Mouse (Mus musculus) liver, embryonic 14.5 days (tissue): ENCODE data around the gene Bpifb5. TPM values are rescaled to one million over a fixed set of nuclear protein-coding genes. Genes with fewer than 3 reads are reported as not detected.

Experiments used
- ATAC-seq: fragments of 200-750 bp; cut with Nextera tagmentation; 2 replicates; pipeline ENCODE4 v1.8.0; 2017; ENCODE audit warnings: moderate number of reproducible peaks, mild to moderate bottlenecking, moderate library complexity; ENCODE audit not compliant: insufficient read depth
- DNase-seq, 3 experiments: peaks; one replicate each; pipeline ENCODE4 v3.0.0-alpha.2; 2012 to 2013; ENCODE audit warnings: low read depth in 3 of 3, low spot score in 3 of 3
- H3K27ac ChIP-seq: fragments of 300-500 bp; sonication (generic); 2 replicates; pipeline ENCODE4 v1.5.1; 2014; ENCODE audit warnings: moderate library complexity, mild to moderate bottlenecking, control low read depth, inconsistent platforms
- H3K27me3 ChIP-seq: fragments of 300-500 bp; sonication (generic); 2 replicates; pipeline ENCODE4 v1.6.1; 2014; ENCODE audit warnings: mild to moderate bottlenecking, low read length, moderate library complexity; ENCODE audit not compliant: control insufficient read depth, insufficient read depth
- H3K36me3 ChIP-seq: fragments of 300-500 bp; sonication (generic); replicated peaks from 2 replicates; pipeline ENCODE4 v1.6.1; 2014; ENCODE audit warnings: low read depth; ENCODE audit not compliant: control insufficient read depth, insufficient read depth
- H3K4me1 ChIP-seq, 2 experiments: fragments of 200-500 bp in 1 of 2; fragments of 300-500 bp in 1 of 2; sonication (generic) in 1 of 2; replicated peaks; 2 replicates each; pipeline ENCODE4 v1.6.1; 2012 to 2014; ENCODE audit warnings: antibody characterized with exemption in 1 of 2, inconsistent platforms in 1 of 2, low read length in 1 of 2; ENCODE audit not compliant: control insufficient read depth in 2 of 2, insufficient read depth in 2 of 2
- H3K4me2 ChIP-seq: fragments of 300-500 bp; sonication (generic); 2 replicates; pipeline ENCODE4 v1.6.1; 2014; ENCODE audit warnings: low read depth, mild to moderate bottlenecking, control low read depth, moderate library complexity
- H3K4me3 ChIP-seq, 2 experiments: fragments of 200-500 bp in 1 of 2; fragments of 300-500 bp in 1 of 2; sonication (generic) in 1 of 2; 2 replicates each; pipeline ENCODE4 v1.5.1; 2012 to 2014; ENCODE audit warnings: low read depth in 2 of 2, low read length in 2 of 2, mild to moderate bottlenecking in 2 of 2, control low read depth in 1 of 2, inconsistent platforms in 1 of 2, moderate library complexity in 1 of 2; ENCODE audit not compliant: insufficient read depth in 1 of 2
- H3K9ac ChIP-seq: fragments of 300-500 bp; sonication (generic); replicated peaks from 2 replicates; pipeline ENCODE4 v1.6.1; 2014; ENCODE audit warnings: mild to moderate bottlenecking, control low read depth, moderate library complexity
- H3K9me3 ChIP-seq: fragments of 300-500 bp; sonication (generic); 2 replicates; pipeline ENCODE4 v1.6.1; 2016; ENCODE audit warnings: low read length, mixed read lengths; ENCODE audit not compliant: control insufficient read depth
- CTCF ChIP-seq: IDR thresholded peaks from 2 replicates; pipeline ENCODE4 v1.5.1; 2016; ENCODE audit warnings: antibody characterized with exemption, low read depth, control low read depth
- EP300 ChIP-seq: IDR thresholded peaks from 2 replicates; pipeline ENCODE4 v1.6.1; 2016; ENCODE audit warnings: antibody characterized with exemption, low read depth
- WGBS: fragments of 180-500 bp; shearing (Covaris S2); extraction: QIAGEN DNeasy Blood & Tissue Kit; methylation state at CpG from one replicate; pipeline ENCODE4 v1.1.7; 2014; ENCODE audit not compliant: insufficient replicate concordance; 5-methylcytosine and 5-hydroxymethylcytosine counted together
- polyA plus RNA-seq, 2 experiments: library from polyadenylated mRNA; depleted of rRNA in 1 of 2; stranded (reverse) in 1 of 2; unstranded in 1 of 2; fragments of >200 nt; fragmentation: Nextera tagmentation in 1 of 2; extraction: Ambion mirVana in 1 of 2; gene quantifications; 2 replicates each; pipeline versions ENCODE4 v1.2.1 to v1.2.3; 2012 to 2014

Bpifb5 gene
- polyA plus RNA-seq, 2 experiments, result not detected

- H3K27ac ChIP-seq, result no peak overlapping the region
- H3K36me3 ChIP-seq, result no peaks in the 10 kb centered on the region
- WGBS, result 27% methylated on average over 5 of the region's 5 CpGs
- no peaks in the 10 kb centered on the region for H3K9me3 ChIP-seq
- H3K4me3 ChIP-seq, result no peak overlapping the region
- TF ChIP-seq CTCF (peak; percentile 24), EP300 (no peak)
- no peaks in the 10 kb centered on the region for H3K4me1 ChIP-seq
- H3K4me2 ChIP-seq, result no peak overlapping the region
- no peak for ATAC-seq
- H3K9ac ChIP-seq, result no peak overlapping the region
- H3K27me3 ChIP-seq, result no peaks in the 10 kb centered on the region
- no peak for DNase-seq
These were observed 36.1 kb upstream of the Bpifb5 start for GRCm38 (mm10) chr2:154187468-154187867.

DNA sequence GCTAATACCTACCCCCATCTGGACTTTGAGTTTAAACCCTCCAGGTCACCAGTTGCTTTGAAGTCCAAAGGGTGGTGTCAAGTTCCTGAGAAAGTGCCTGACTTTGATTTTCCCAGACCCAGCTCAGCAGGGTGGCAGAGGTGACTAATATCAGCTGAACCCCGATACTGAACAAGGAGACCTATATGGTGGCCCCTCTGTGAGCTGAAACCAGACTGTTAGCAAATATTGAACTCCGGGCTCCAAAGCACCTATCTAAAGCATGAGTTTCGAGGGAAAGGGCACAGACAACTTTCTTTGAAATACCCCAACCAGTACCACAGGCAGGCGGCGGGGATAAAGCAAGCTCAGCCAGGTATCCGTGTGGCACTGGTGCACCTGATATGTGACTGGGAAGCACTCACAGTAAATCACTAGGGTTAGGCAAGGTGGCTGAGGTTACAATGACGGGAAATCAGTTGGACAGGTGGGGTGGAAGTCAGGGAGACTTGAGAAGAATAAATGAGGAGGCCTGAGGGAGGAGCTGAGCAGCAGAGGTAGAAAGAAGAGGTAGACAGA lies 33.6 kb upstream of the Bpifb5 start:
- no peaks in the 10 kb centered on the region for H3K27me3 ChIP-seq
- TF ChIP-seq EP300, result no peak
- no peak for TF ChIP-seq CTCF
- no peak overlapping the region for H3K4me3 ChIP-seq
- no peaks in the 10 kb centered on the region for H3K4me1 ChIP-seq
- 51% methylated on average over 7 of the region's 7 CpGs for WGBS
- no peak overlapping the region for H3K9ac ChIP-seq
- DNase-seq, result no peak
- no peak for ATAC-seq
- H3K36me3 ChIP-seq, result no peaks in the 10 kb centered on the region
- H3K4me2 ChIP-seq, result no peak overlapping the region
- H3K9me3 ChIP-seq, result no peaks in the 10 kb centered on the region
- H3K27ac ChIP-seq, result no peak overlapping the region

- ATAC-seq (no peak), DNase-seq (no peak)
- Histone ChIP-seq H3K4me1 (no peaks in the 10 kb centered on the region), H3K36me3 (no peaks in the 10 kb centered on the region), H3K9me3 (no peaks in the 10 kb centered on the region), H3K4me3 (no peak within 1 kb of the TSS), H3K9ac (no peak within 1 kb of the TSS), H3K4me2 (no peak within 1 kb of the TSS), H3K27ac (no peak within 1 kb of the TSS), H3K27me3 (no peaks in the 10 kb centered on the region)
- TF ChIP-seq EP300 (no peak), CTCF (0 out of 2 replicates have a peak, but pooled peaks have one; percentile 22)
- 74% methylated on average over 11 of the region's 11 CpGs for WGBS
These were observed 32.8 kb upstream of the Bpifb5 start, which contains the start of gene Bpifb1 for GRCm38 (mm10) chr2:154190546-154191258. Bpifb1 (plus strand) TSS chr2:154190818.

DNA sequence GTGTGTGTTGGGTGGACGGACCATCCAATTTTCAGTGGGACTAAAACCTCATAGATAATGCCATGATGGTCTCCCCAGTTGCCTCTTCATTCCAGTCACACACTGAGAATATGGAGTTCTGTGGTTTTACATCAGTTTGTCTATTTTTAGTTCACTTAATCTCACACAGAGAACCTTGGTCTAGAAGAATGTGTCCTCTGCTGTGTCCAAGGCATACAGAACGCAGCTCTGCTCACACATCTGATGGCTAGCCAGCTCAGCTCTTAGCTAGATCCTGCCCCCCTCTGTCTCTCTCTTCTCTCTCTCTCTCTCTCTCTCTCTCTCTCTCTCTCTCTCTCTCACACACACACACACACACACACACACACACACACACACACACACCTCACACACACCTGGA lies 31.4 kb upstream of the Bpifb5 start:
- Histone ChIP-seq H3K4me1 (no peaks in the 10 kb centered on the region), H3K4me2 (no peak overlapping the region), H3K27ac (no peak overlapping the region), H3K4me3 (no peak overlapping the region), H3K9ac (no peak overlapping the region), H3K9me3 (no peaks in the 10 kb centered on the region), H3K36me3 (no peaks in the 10 kb centered on the region), H3K27me3 (no peaks in the 10 kb centered on the region)
- 45% methylated on average over 2 of the region's 2 CpGs for WGBS
- no peak for TF ChIP-seq EP300
- no peak for TF ChIP-seq CTCF
- no peak for ATAC-seq
- DNase-seq, result no peak

- Histone ChIP-seq H3K4me2 (no peak overlapping the region), H3K4me1 (no peaks in the 10 kb centered on the region), H3K9me3 (no peaks in the 10 kb centered on the region), H3K4me3 (no peak overlapping the region), H3K27ac (no peak overlapping the region), H3K9ac (no peak overlapping the region), H3K36me3 (no peaks in the 10 kb centered on the region), H3K27me3 (no peaks in the 10 kb centered on the region)
- DNase-seq (no peak), ATAC-seq (no peak)
- TF ChIP-seq EP300, result no peak
- no peak for TF ChIP-seq CTCF
- WGBS, result 68% methylated on average over 4 of the region's 4 CpGs
These were observed 30.5 kb upstream of the Bpifb5 start for GRCm38 (mm10) chr2:154193071-154193470.
